Mouse (Mus musculus) kidney, embryonic 14.5 days (tissue): ENCODE measurements around the gene Zfp335. TPM values are rescaled to one million over a fixed set of nuclear protein-coding genes. Genes with fewer than 3 reads are reported as not detected.

Experiments
- ATAC-seq: fragments of 200-750 bp; cut with Nextera tagmentation; 2 replicates; pipeline ENCODE4 v1.8.0; 2017; ENCODE audit warnings: moderate number of reproducible peaks, mild to moderate bottlenecking, moderate TSS enrichment, moderate library complexity; ENCODE audit not compliant: low FRiP score, low TSS enrichment
- H3K27ac ChIP-seq: fragments of 300-500 bp; sonication (generic); 2 replicates; pipeline ENCODE4 v1.5.1; 2014; ENCODE audit warnings: low read depth, mild to moderate bottlenecking, low read length, moderate library complexity, mixed read lengths
- H3K27me3 ChIP-seq: fragments of 300-500 bp; sonication (generic); 2 replicates; pipeline ENCODE4 v1.6.1; 2014; ENCODE audit warnings: mild to moderate bottlenecking, low read length; ENCODE audit not compliant: control insufficient read depth, insufficient read depth
- H3K36me3 ChIP-seq: fragments of 300-500 bp; sonication (generic); 2 replicates; pipeline ENCODE4 v1.6.1; 2014; ENCODE audit warnings: low read length, mixed read lengths; ENCODE audit not compliant: control insufficient read depth, insufficient read depth
- H3K4me1 ChIP-seq: fragments of 300-500 bp; sonication (generic); 2 replicates; pipeline ENCODE4 v1.6.1; 2014; ENCODE audit warnings: low read length, mixed read lengths; ENCODE audit not compliant: control insufficient read depth, insufficient read depth
- H3K4me2 ChIP-seq: fragments of 300-500 bp; sonication (generic); replicated peaks from 2 replicates; pipeline ENCODE4 v1.6.1; 2014; ENCODE audit warnings: low read depth, mild to moderate bottlenecking, low read length
- H3K4me3 ChIP-seq: fragments of 300-500 bp; sonication (generic); 2 replicates; pipeline ENCODE4 v1.5.1; 2014; ENCODE audit warnings: mild to moderate bottlenecking, low read length
- H3K9ac ChIP-seq: fragments of 300-500 bp; sonication (generic); 2 replicates; pipeline ENCODE4 v1.6.1; 2014; ENCODE audit warnings: low read depth, mild to moderate bottlenecking, low read length, moderate library complexity
- H3K9me3 ChIP-seq: fragments of 300-500 bp; sonication (generic); 2 replicates; pipeline ENCODE4 v1.6.1; 2016; ENCODE audit warnings: low read length; ENCODE audit not compliant: control insufficient read depth
- WGBS: fragments of 180-500 bp; shearing (Covaris S2); extraction: QIAGEN DNeasy Blood & Tissue Kit; methylation state at CpG from one replicate; pipeline ENCODE4 v1.1.7; 2014; 5-methylcytosine and 5-hydroxymethylcytosine counted together
- polyA plus RNA-seq: library from polyadenylated mRNA; unstranded; fragments of >200 nt; fragmentation: Nextera tagmentation; extraction: Ambion mirVana; gene quantifications from 2 replicates; pipeline ENCODE4 v1.2.1, GENCODE M21; 2014

Gene Zfp335
- polyA plus RNA-seq, 1 experiment from 2014 or later, result 13.8 TPM

GRCm38 (mm10) chr2:164906071-164906470 is 5.5 kb downstream of the Zfp335 start:
- H3K27ac ChIP-seq, result no peak overlapping the region
- 98% methylated on average over 4 of the region's 4 CpGs for WGBS
- H3K9me3 ChIP-seq, result peaks cover 6% of the 10 kb centered on the region

GRCm38 (mm10) chr2:164903496-164903895 is 8.1 kb downstream of the Zfp335 start:
- H3K27ac ChIP-seq, result no peak overlapping the region

More at GRCm38 (mm10) chr2:164906071-164906470, 5.5 kb downstream of the Zfp335 start:
- Histone ChIP-seq H3K9ac (no peak overlapping the region), H3K36me3 (peaks cover 77% of the 10 kb centered on the region), H3K27me3 (no peaks in the 10 kb centered on the region), H3K4me2 (no peak overlapping the region), H3K4me1 (peaks cover 14% of the 10 kb centered on the region), H3K4me3 (no peak overlapping the region)
- ATAC-seq, result no peak

GRCm38 (mm10) chr2:164901380-164901779 is 10.2 kb downstream of the Zfp335 start:
- no peak overlapping the region for H3K27ac ChIP-seq
- no peaks in the 10 kb centered on the region for H3K27me3 ChIP-seq
- no peaks in the 10 kb centered on the region for H3K4me1 ChIP-seq
- H3K9me3 ChIP-seq, result peaks cover 5% of the 10 kb centered on the region
- no peak for ATAC-seq
- 89% methylated on average over 13 of the region's 13 CpGs for WGBS
- no peak overlapping the region for H3K4me2 ChIP-seq
- H3K4me3 ChIP-seq, result no peak overlapping the region
- H3K9ac ChIP-seq, result no peak overlapping the region
- peaks cover 93% of the 10 kb centered on the region for H3K36me3 ChIP-seq

More at GRCm38 (mm10) chr2:164903496-164903895, 8.1 kb downstream of the Zfp335 start:
- 71% methylated on average over 1 of the region's 1 CpGs for WGBS
- Histone ChIP-seq H3K4me1 (no peaks in the 10 kb centered on the region), H3K4me3 (no peak overlapping the region), H3K9me3 (peaks cover 6% of the 10 kb centered on the region), H3K9ac (no peak overlapping the region), H3K27me3 (no peaks in the 10 kb centered on the region), H3K36me3 (peaks cover 94% of the 10 kb centered on the region), H3K4me2 (no peak overlapping the region)
- no peak for ATAC-seq

- Histone ChIP-seq H3K27ac (no peak overlapping the region), H3K36me3 (peaks cover 93% of the 10 kb centered on the region), H3K9ac (no peak overlapping the region), H3K4me2 (no peak overlapping the region), H3K9me3 (no peaks in the 10 kb centered on the region), H3K4me3 (no peak overlapping the region), H3K4me1 (no peaks in the 10 kb centered on the region), H3K27me3 (no peaks in the 10 kb centered on the region)
- 96% methylated on average over 16 of the region's 16 CpGs for WGBS
- ATAC-seq, result no peak
Measured at GRCm38 (mm10) chr2:164899723-164900459, 11.7 kb downstream of the Zfp335 start.

DNA sequence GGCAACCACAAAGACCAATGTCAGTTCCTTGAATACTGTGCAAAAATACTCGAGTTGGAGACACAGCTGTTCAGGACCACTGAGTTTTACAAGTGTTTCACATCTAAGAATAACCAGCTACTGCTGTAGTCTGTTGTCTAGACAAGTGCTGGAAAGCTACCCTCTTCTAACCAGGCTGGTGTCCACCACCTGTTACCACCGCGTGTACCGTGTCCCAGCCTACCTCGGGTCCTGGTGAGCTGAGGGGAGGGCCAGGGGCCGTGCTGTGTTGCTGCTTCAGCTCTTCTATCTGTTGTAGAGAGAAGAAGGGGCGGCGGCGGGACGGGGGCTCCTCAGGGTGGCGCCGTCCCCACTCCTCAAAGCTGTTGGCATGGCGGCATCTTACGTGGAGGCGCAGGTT is 12.5 kb downstream of the Zfp335 start:
- Histone ChIP-seq H3K27me3 (no peaks in the 10 kb centered on the region), H3K9ac (no peak overlapping the region), H3K4me3 (no peak overlapping the region), H3K4me1 (no peaks in the 10 kb centered on the region), H3K4me2 (no peak overlapping the region), H3K9me3 (no peaks in the 10 kb centered on the region), H3K36me3 (peaks cover 93% of the 10 kb centered on the region), H3K27ac (no peak overlapping the region)
- no peak for ATAC-seq
- WGBS, result 95% methylated on average over 15 of the region's 15 CpGs

- H3K4me2 ChIP-seq, result no peak overlapping the region
- H3K4me3 ChIP-seq, result no peak overlapping the region
- H3K27me3 ChIP-seq, result no peaks in the 10 kb centered on the region
- WGBS, result 98% methylated on average over 7 of the region's 7 CpGs
- H3K36me3 ChIP-seq, result peaks cover 99% of the 10 kb centered on the region
- H3K9ac ChIP-seq, result no peak overlapping the region
- no peaks in the 10 kb centered on the region for H3K4me1 ChIP-seq
- no peak for ATAC-seq
- no peak overlapping the region for H3K27ac ChIP-seq
- H3K9me3 ChIP-seq, result no peaks in the 10 kb centered on the region
Measured at GRCm38 (mm10) chr2:164898008-164898407, 13.5 kb downstream of the Zfp335 start.

DNA sequence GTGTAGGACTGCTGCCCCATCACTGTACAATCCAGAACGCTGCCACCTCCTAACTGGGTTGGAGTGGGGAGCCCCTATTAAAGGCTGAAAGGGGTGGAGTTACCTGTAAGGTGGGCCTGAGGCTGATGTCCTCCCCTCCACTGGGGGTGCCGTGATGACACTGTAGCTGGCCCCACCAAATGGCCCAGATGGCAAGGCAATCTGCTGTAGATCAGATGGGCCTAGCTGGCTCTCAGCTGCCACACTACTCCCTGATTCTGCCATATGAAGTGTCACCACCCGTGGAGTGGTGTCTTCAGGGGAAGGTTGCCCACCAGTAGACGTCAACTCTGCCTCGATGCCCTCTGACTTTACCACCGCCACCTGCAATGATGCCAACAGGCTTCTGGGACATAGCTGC is 15.7 kb downstream of the Zfp335 start:
- Histone ChIP-seq H3K27me3 (no peaks in the 10 kb centered on the region), H3K4me1 (no peaks in the 10 kb centered on the region), H3K36me3 (peaks cover 99% of the 10 kb centered on the region), H3K4me2 (no peak overlapping the region), H3K27ac (no peak overlapping the region), H3K9ac (no peak overlapping the region), H3K9me3 (no peaks in the 10 kb centered on the region), H3K4me3 (no peak overlapping the region)
- WGBS, result 95% methylated on average over 6 of the region's 6 CpGs
- ATAC-seq, result no peak

- peak; percentile 25; the same call in 1 of the 2 replicates for ATAC-seq
- Histone ChIP-seq H3K27ac (no peak overlapping the region), H3K9me3 (no peaks in the 10 kb centered on the region), H3K36me3 (peaks cover 99% of the 10 kb centered on the region), H3K4me1 (no peaks in the 10 kb centered on the region), H3K4me3 (no peak overlapping the region), H3K9ac (no peak overlapping the region), H3K4me2 (no peak overlapping the region), H3K27me3 (no peaks in the 10 kb centered on the region)
- WGBS, result 90% methylated on average over 1 of the region's 1 CpGs
Measured at GRCm38 (mm10) chr2:164894644-164895043, 16.9 kb downstream of the Zfp335 start.

DNA sequence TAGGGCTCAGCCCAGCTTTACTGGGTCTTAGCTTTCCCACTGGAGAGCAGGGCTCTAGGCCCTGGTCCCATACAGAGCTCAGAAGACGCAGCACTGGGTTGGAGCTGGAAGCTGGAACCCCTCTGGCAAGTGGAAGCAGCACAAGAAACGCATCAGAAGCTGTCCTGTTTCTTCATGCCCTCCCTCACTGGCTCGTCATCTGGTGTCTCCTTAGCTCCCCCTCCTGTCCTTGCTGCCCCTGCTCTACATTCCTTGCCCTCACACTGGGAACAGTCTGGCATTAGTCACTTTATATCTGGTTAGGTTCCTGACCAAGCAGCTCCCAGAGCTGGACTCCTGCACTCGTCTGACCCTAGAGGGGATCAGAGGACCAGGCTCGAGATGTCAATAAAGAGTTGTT is 17.5 kb downstream of the Zfp335 start:
- H3K4me1 ChIP-seq, result no peaks in the 10 kb centered on the region
- 63% methylated on average over 5 of the region's 5 CpGs for WGBS
- no peaks in the 10 kb centered on the region for H3K27me3 ChIP-seq
- peaks cover 99% of the 10 kb centered on the region for H3K36me3 ChIP-seq
- H3K27ac ChIP-seq, result no peak overlapping the region
- no peak overlapping the region for H3K9ac ChIP-seq
- ATAC-seq, result no peak
- no peak overlapping the region for H3K4me3 ChIP-seq
- H3K4me2 ChIP-seq, result no peak overlapping the region
- no peaks in the 10 kb centered on the region for H3K9me3 ChIP-seq
